Mouse (Mus musculus) cortical plate, adult 2 months (tissue): ENCODE results near the gene Gldc.

ENCODE experiments used
- CTCF ChIP-seq: fragments of 200-500 bp; IDR thresholded peaks from 2 replicates; pipeline ENCODE4 v1.5.1; 2011; ENCODE audit warnings: mild to moderate bottlenecking, control low read depth, low read length; ENCODE audit not compliant: insufficient read depth; ENCODE audit errors: extremely low read depth
- POLR2A ChIP-seq: fragments of 200-500 bp; IDR thresholded peaks from 2 replicates; pipeline ENCODE4 v1.6.1; 2011; ENCODE audit warnings: mild to moderate bottlenecking, low read length, control low read depth; ENCODE audit not compliant: insufficient read depth; ENCODE audit errors: extremely low read depth

- no peak for TF ChIP-seq POLR2A
- TF ChIP-seq CTCF: no peak
Observed at GRCm38 (mm10) chr19:30158189-30158588, 17.0 kb downstream of the Gldc start.
